Mouse (Mus musculus): ENCODE results near the gene Wdr73.

DNA sequence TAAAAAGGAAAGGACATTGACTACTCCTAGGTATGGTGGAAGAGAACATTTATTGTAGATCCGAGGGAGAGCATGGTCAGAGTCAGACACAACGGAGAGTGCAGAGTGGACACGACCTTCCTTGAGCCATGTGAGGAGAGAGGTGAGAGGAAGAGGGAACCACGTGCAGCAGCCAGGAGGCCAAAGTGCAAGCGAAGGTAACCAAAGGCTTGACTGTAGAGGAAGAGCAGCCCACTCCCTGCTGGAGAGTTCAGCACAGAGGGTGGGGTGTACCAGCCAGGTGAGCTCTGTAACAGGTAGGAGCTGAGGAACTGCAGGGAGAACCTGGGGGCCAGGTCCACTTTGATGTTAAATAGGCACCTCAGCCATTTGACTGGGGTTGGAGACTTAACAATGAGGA is 58.9 kb downstream of the Wdr73 start:
- TF ChIP-seq ZMIZ1 (IDR thresholded peaks at IDR 0.05; ENCODE audit: low read depth, low read length) (no peak), EP300 (IDR thresholded peaks at IDR 0.05; ENCODE audit: low read length) (no peak), TCF12 (IDR thresholded peaks at IDR 0.05; ENCODE audit: low read depth, low read length) (no peak), CTCF (conservative IDR thresholded peaks at IDR 0.05 in 1 of 2, IDR thresholded peaks at IDR 0.05 in 1 of 2; ENCODE audit: low read depth in 2 of 2, low read length in 2 of 2) (no peak), MYC (IDR thresholded peaks at IDR 0.05; ENCODE audit: low read depth, low read length) (no peak), POLR2A (IDR thresholded peaks at IDR 0.05; ENCODE audit: low read depth, low read length) (no peak), HCFC1 (IDR thresholded peaks at IDR 0.05; ENCODE audit: low read depth, low read length) (no peak), CHD1 (IDR thresholded peaks at IDR 0.05; ENCODE audit: low read depth, low read length) (no peak), MAX (IDR thresholded peaks at IDR 0.05; ENCODE audit: low read length) (no peak), KAT2A (IDR thresholded peaks at IDR 0.05; ENCODE audit: insufficient replicate concordance, low read length) (no peak)

All from CH12.LX (cell line).